Mouse (Mus musculus) kidney, adult 2 months (tissue): ENCODE measurements around the gene Themis3. TPM values are rescaled to one million over a fixed set of nuclear protein-coding genes. Genes with fewer than 3 reads are reported as not detected.
"Not testable (repeated sequence)": the region's sequence is repeated elsewhere in the genome, so short reads cannot be mapped to it uniquely, and the experiment has no call there.

Experiments
- DNase-seq: peaks from one replicate; pipeline ENCODE4 v3.0.0; 2021
- H3K27ac ChIP-seq: fragments of 200-500 bp; 2 replicates; pipeline ENCODE4 v1.5.1; 2012; ENCODE audit warnings: low read depth, low read length, control low read depth, inconsistent platforms; ENCODE audit not compliant: insufficient read depth
- H3K27me3 ChIP-seq: fragments of 200-500 bp; replicated peaks from 2 replicates; pipeline ENCODE4 v1.6.1; 2012; ENCODE audit warnings: mild to moderate bottlenecking, moderate library complexity, low read length, inconsistent platforms; ENCODE audit not compliant: control insufficient read depth, insufficient read depth
- H3K36me3 ChIP-seq: fragments of 200-500 bp; 2 replicates; pipeline ENCODE4 v1.6.1; 2012; ENCODE audit warnings: mild to moderate bottlenecking, moderate library complexity, low read length, inconsistent platforms; ENCODE audit not compliant: control insufficient read depth, insufficient read depth
- H3K4me1 ChIP-seq: fragments of 200-500 bp; 2 replicates; pipeline ENCODE4 v1.6.1; 2011; ENCODE audit warnings: low read length; ENCODE audit not compliant: control insufficient read depth, insufficient read depth
- H3K4me3 ChIP-seq: fragments of 200-500 bp; 2 replicates; pipeline ENCODE4 v1.5.1; 2011; ENCODE audit warnings: mild to moderate bottlenecking, low read depth, low read length, control low read depth; ENCODE audit not compliant: insufficient read depth
- CTCF ChIP-seq: fragments of 200-500 bp; conservative IDR thresholded peaks from 2 replicates; pipeline ENCODE4 v1.5.1; 2011; ENCODE audit warnings: low read depth, mild to moderate bottlenecking, control low read depth, low read length, moderate library complexity, mixed read lengths; ENCODE audit not compliant: insufficient read depth, insufficient read length
- POLR2A ChIP-seq: fragments of 200-500 bp; IDR thresholded peaks from one replicate; pipeline ENCODE4 v1.6.1; 2011; ENCODE audit warnings: low read depth, low read length, control low read depth
- WGBS: fragments of 180-500 bp; shearing (Covaris S2); methylation state at CpG from one replicate; pipeline ENCODE4 v1.1.7; 2018; 5-methylcytosine and 5-hydroxymethylcytosine counted together
- polyA plus RNA-seq: library from polyadenylated mRNA; depleted of rRNA; stranded (reverse); fragments of >200 nt; gene quantifications from 2 replicates; pipeline ENCODE4 v1.2.3, GENCODE M21; 2012

The Themis3 gene
- polyA plus RNA-seq, 1 experiment = not detected

- Histone ChIP-seq H3K4me3 (no peak overlapping the region), H3K27ac (no peak overlapping the region)
- WGBS = 92% methylated on average over 4 of the region's 4 CpGs
Observed at GRCm38 (mm10) chr17:66552690-66553089, 41.7 kb downstream of the Themis3 start.

GRCm38 (mm10) chr17:66550486-66550885 is 43.9 kb downstream of the Themis3 start:
- Histone ChIP-seq H3K36me3 (no peaks in the 10 kb centered on the region), H3K27me3 (no peaks in the 10 kb centered on the region), H3K4me1 (no peaks in the 10 kb centered on the region), H3K27ac (no peak overlapping the region), H3K4me3 (no peak overlapping the region)
- DNase-seq = no peak
- no peak for TF ChIP-seq CTCF
- no peak for TF ChIP-seq POLR2A
- WGBS = 92% methylated on average over 5 of the region's 5 CpGs

More at GRCm38 (mm10) chr17:66552690-66553089, 41.7 kb downstream of the Themis3 start:
- Histone ChIP-seq H3K4me1 (no peaks in the 10 kb centered on the region), H3K36me3 (no peaks in the 10 kb centered on the region), H3K27me3 (no peaks in the 10 kb centered on the region)
- no peak for TF ChIP-seq POLR2A
- no peak for TF ChIP-seq CTCF
- DNase-seq = no peak

- TF ChIP-seq CTCF = no peak
- no peak for TF ChIP-seq POLR2A
- Histone ChIP-seq H3K36me3 (no peaks in the 10 kb centered on the region), H3K27me3 (no peaks in the 10 kb centered on the region), H3K4me3 (no peak overlapping the region), H3K4me1 (no peaks in the 10 kb centered on the region), H3K27ac (no peak overlapping the region)
- no peak for DNase-seq
- 84% methylated on average over 1 of the region's 1 CpGs for WGBS
Observed at GRCm38 (mm10) chr17:66532285-66532684, 62.1 kb downstream of the Themis3 start.

GRCm38 (mm10) chr17:66523396-66523795 is 71.0 kb downstream of the Themis3 start:
- H3K4me3 ChIP-seq = no peak overlapping the region
- no peak overlapping the region for H3K27ac ChIP-seq
- WGBS = 64% methylated on average over 5 of the region's 5 CpGs

GRCm38 (mm10) chr17:66522631-66523030 is 71.8 kb downstream of the Themis3 start:
- H3K27ac ChIP-seq, H3K36me3 ChIP-seq: not testable (repeated sequence)
- 97% methylated on average over 1 of the region's 1 CpGs for WGBS

More at GRCm38 (mm10) chr17:66523396-66523795, 71.0 kb downstream of the Themis3 start:
- Histone ChIP-seq H3K27me3 (no peaks in the 10 kb centered on the region), H3K4me1 (no peaks in the 10 kb centered on the region), H3K36me3 (no peaks in the 10 kb centered on the region)
- TF ChIP-seq CTCF = no peak
- no peak for TF ChIP-seq POLR2A
- DNase-seq = no peak

GRCm38 (mm10) chr17:66519554-66520553 is 74.6 kb downstream of the Themis3 start, which contains the start of gene Rab12:
TSS of gene Rab12 (minus strand) at chr17:66519729.
- H3K27ac ChIP-seq = peak within 1 kb of the TSS; percentile 1; the same call in 1 of the 2 replicates
- peaks cover 6% of the 10 kb centered on the region for H3K4me1 ChIP-seq
- TF ChIP-seq CTCF = peak; percentile 83
- no peak for TF ChIP-seq POLR2A
- H3K27me3 ChIP-seq = no peaks in the 10 kb centered on the region
- 4% methylated on average over 71 of the region's 71 CpGs for WGBS
- no peaks in the 10 kb centered on the region for H3K36me3 ChIP-seq
- peak; percentile 86 for DNase-seq
- peak within 1 kb of the TSS; percentile 97 for H3K4me3 ChIP-seq

More at GRCm38 (mm10) chr17:66522631-66523030, 71.8 kb downstream of the Themis3 start:
- not testable (repeated sequence) for H3K4me1 ChIP-seq, H3K27me3 ChIP-seq, H3K4me3 ChIP-seq, DNase-seq

GRCm38 (mm10) chr17:66518877-66519553 is 75.4 kb downstream of the Themis3 start:
- peaks cover 6% of the 10 kb centered on the region for H3K4me1 ChIP-seq
- DNase-seq = peak; percentile 36
- under 1% methylated on average over 57 of the region's 57 CpGs for WGBS
- no peaks in the 10 kb centered on the region for H3K36me3 ChIP-seq
- H3K27ac ChIP-seq = no peak overlapping the region
- TF ChIP-seq CTCF (no peak), POLR2A (no peak)
- no peaks in the 10 kb centered on the region for H3K27me3 ChIP-seq
- H3K4me3 ChIP-seq = peak overlapping the region; percentile 97
